Mouse (Mus musculus): ENCODE measurements around the gene Nectin2.
"Not testable (repeated sequence)": the region's sequence is repeated elsewhere in the genome, so short reads cannot be mapped to it uniquely, and the experiment has no call there.

Nectin2 gene

DNA sequence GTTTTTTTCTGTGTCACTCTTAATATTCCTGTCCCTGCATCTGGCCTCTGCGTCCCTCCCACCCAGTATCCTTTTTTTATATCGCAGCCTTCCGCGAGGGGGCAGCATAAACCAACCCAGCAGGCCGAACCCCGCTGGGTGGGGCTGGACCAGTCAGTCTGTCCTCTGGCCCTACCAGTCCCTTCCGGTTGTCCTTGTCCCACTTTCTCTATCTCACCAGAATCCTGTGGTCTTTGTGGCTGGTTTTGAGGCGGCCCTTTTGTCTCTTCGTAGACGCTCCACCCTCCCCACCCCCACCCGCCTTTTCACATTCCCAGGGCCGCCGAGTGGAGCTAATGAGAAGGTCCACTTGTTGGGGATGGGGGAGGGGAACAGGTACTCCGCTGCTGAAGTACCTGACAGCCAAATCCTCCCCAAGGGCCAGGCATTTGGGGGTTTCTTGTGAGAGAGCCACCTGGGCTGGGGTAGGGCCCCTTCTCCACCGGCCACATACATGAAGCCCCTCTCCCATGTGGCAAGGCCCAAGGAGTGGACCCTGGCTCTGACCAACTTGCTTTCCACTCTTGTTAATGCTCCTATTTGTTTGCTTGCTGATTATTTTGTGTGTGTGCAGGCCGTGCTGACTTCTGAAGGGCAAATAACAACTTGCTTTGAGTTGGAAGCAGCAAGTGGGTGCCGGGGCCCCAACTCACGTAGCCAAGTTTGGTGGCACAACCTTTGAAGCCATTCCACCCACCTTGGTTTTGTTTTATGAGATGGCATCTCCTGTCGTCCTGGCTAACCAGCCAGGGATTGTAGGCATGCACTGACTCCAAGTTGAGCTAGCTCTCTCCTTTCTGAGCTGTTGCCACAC, at the start of gene Nectin2:
Nectin2 (minus strand) TSS at position 267 of the 853 bp plus-strand sequence.
- peak; percentile 77 for DNase-seq (ENCODE audit: low spot score)

- peak; percentile 58 for DNase-seq (ENCODE audit: low spot score)
These were observed 46.7 kb upstream of the Nectin2 start, which contains the start of gene Cblc for GRCm38 (mm10) chr7:19796697-19797588. Cblc (minus strand) TSS chr7:19796809.

GRCm38 (mm10) chr7:19796254-19796653, 46.0 kb upstream of the Nectin2 start:
- DNase-seq (ENCODE audit: low spot score), result no peak

GRCm38 (mm10) chr7:19795236-19795635, 45.0 kb upstream of the Nectin2 start:
- DNase-seq (ENCODE audit: low spot score), result no peak

DNA sequence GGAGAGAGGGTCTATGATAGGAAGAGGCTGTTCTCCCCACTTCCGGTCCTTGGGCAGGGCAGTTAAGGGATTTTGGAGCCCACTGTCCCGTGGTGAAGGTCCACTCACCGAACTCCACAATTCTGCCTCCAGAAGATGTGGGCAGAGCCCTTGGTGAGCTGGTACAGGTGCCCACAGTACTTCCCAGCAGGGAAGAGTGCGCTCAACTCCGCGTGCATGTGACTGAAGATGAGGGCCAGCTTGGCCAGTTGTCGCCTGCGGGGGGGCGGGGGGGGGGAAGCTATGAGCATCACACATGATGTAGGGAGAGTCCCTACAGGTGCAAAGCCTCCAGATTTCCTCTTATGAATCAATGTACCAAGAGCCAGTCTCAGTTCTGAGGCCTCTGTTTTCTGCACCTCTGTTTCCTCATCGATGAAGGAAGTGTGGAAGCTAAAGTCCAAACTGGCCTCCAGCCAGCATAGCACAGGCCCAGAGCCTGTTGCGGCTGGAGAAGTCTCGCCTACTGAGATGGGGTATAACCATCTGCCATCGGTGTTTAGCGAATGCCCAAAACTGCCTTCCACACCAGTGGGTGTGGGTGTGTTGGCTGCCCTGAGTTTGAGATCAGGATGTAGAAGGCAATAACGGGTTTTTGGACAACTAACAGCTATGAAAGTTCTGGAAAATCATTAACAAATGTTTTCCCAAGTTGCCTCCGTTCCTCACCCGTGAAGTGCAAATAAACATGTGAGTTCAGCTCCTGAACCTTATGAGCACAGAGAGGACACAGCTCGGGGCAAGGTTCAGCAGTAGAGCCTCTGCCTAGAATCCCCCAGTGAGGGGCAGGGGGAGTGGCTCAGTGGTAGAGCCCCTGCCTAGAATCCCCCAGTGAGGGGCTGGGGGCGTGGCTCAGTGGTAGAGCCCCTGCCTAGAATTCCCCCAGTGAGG, 42.7 kb upstream of the Nectin2 start:
- DNase-seq (ENCODE audit: low spot score), result no peak

- not testable (repeated sequence) for DNase-seq (ENCODE audit: low spot score)
These were observed 41.2 kb upstream of the Nectin2 start for GRCm38 (mm10) chr7:19791504-19791903.

GRCm38 (mm10) chr7:19789904-19790347, 39.6 kb upstream of the Nectin2 start:
- peak; percentile 94 for DNase-seq (ENCODE audit: low spot score)

DNA sequence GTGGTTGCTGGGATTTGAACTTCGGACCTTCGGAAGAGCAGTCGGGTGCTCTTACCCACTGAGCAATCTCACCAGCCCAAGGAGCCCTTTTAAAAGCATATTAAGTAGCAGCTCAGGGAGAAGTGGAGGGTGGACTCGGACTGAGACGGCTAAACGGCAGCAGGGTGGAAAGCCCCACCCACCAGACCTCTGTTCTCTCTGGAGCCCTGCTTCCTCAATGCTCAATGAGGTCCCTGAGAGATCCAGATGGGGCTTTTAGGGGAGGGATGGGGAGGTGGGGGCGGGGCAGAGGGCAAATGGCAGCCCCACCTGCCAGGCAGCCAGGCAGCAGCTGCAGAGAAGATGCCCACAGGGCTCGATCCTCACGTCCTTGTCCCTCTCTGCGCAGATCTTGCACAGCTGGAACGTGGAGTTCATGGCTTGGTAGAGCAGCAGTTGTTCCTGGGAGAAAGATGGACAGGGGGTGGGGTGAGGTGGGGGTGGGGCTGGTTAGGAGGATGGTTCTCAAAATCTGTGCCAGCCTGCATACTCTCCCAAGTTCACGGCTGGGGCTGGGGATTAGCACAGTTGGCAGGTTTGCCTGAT, 35.7 kb upstream of the Nectin2 start:
- no peak for DNase-seq (ENCODE audit: low spot score)

GRCm38 (mm10) chr7:19784764-19785535, 34.7 kb upstream of the Nectin2 start:
- no peak for DNase-seq (ENCODE audit: low spot score)

GRCm38 (mm10) chr7:19783630-19784029, 33.3 kb upstream of the Nectin2 start:
- DNase-seq (ENCODE audit: low spot score), result no peak

GRCm38 (mm10) chr7:19782645-19783044, 32.4 kb upstream of the Nectin2 start:
- DNase-seq (ENCODE audit: low spot score), result no peak

DNA sequence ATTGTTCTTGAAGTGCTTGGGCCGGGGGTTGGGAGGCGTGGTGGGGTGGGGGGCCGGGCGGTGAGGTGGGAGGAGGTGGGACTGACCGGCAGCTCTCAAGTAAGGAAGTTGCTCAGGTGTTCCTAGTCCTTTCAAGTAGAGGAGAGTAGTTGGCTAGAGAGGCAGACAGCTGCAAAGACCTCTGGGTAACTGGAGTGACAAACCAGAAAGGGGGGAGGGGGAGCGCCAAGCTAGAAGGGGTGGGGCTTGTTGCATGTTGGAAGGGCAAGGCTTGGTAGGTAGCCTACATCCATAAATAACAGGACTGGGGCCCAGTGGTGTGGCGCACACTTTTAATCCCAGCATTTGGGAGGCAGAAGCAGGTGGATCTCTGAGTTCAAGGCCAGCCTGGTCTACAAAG, 31.5 kb upstream of the Nectin2 start:
- no peak for DNase-seq (ENCODE audit: low spot score)

DNA sequence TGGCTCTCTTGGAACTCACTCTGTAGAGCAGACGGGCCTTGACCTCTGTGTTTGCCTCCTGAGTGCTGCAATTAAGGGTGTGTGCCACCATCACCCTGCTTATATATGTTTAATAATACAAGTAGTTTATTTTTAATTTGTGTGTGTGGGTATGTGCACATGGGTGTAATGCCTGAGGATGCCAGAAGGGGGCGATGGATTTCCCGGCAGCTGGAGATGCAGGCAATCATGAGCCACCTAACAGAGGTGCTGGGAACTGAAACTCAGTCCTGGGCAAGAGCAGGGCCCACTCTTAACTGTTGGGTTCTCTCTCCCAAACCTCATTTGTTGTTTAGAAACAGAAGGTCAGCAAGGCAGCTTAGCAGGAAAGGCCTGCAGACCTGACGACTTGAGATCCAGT, 29.6 kb upstream of the Nectin2 start:
- DNase-seq (ENCODE audit: low spot score), result no peak

- no peak for DNase-seq (ENCODE audit: low spot score)
These were observed 28.4 kb upstream of the Nectin2 start for GRCm38 (mm10) chr7:19778645-19779044.

- no peak for DNase-seq (ENCODE audit: low spot score)
These were observed 26.9 kb upstream of the Nectin2 start for GRCm38 (mm10) chr7:19777049-19777723.

DNA sequence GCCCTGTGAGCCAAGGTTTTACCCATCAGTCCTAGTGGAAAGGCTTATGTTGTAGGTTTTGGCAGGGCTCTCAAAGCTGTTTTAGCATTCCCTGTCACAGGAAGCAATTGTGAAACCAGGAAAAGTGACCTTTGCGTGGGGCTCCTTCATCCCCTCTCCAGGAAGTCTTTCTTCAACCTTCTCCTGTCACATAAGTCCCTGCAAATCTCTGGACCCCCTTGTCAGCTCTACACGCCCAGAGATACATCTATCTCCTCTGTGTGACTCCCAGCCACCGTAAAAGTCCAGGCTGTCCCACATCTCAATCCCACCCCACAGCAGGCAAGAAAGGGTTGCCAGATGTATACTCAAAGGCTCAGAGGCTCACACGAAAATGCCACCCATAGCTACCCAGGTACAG, 21.4 kb upstream of the Nectin2 start:
- no peak for DNase-seq (ENCODE audit: low spot score)

GRCm38 (mm10) chr7:19770984-19771391, 20.7 kb upstream of the Nectin2 start, which contains the start of gene Bcam:
Bcam (minus strand) TSS chr7:19771016.
- no peak for DNase-seq (ENCODE audit: low spot score)

DNA sequence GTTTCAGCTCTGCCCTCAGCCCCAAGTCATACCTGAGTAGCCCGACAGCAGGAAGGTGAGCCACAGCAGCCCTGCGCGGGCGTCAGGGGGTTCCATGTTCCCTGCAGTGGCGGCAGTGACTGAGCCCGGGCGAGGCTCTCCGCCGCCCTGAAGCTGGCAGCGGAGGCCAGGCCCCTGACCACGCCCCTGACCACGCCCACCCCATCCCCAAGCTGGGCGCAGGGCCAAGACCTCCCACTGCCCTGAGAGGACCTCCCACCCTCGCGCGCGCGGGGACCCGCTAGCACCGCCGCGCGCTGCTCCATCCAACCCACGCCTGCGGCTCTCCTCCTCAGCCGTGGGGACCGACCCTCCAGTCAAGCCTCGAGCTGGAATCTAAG, 20.1 kb upstream of the Nectin2 start:
- DNase-seq (ENCODE audit: low spot score), result peak; percentile 85

GRCm38 (mm10) chr7:19769434-19770374, 19.4 kb upstream of the Nectin2 start:
- DNase-seq (ENCODE audit: low spot score), result no peak

Measured in ovary, postnatal 10 days (tissue).